Mouse (Mus musculus) limb, embryonic 14.5 days (tissue): ENCODE results near the gene Ilk. TPM values are rescaled to one million over a fixed set of nuclear protein-coding genes. Genes with fewer than 3 reads are reported as not detected.
"Not testable (repeated sequence)": the region's sequence is repeated elsewhere in the genome, so short reads cannot be mapped to it uniquely, and the experiment has no call there.

Experiments used
- ATAC-seq: fragments of 200-750 bp; cut with Nextera tagmentation; 2 replicates; pipeline ENCODE4 v1.8.0; 2017; ENCODE audit warnings: low read depth, moderate number of reproducible peaks, moderate TSS enrichment; ENCODE audit not compliant: low FRiP score
- DNase-seq: peaks from one replicate; pipeline ENCODE4 v3.0.0-alpha.2; 2015; ENCODE audit warnings: low spot score
- H3K27ac ChIP-seq: fragments of 300-500 bp; sonication (generic); replicated peaks from 2 replicates; pipeline ENCODE4 v1.5.1; 2014; ENCODE audit warnings: low read depth, mild to moderate bottlenecking, low read length, moderate library complexity, mixed read lengths
- H3K27me3 ChIP-seq: fragments of 300-500 bp; sonication (generic); 2 replicates; pipeline ENCODE4 v1.6.1; 2014; ENCODE audit warnings: low read length, mixed read lengths; ENCODE audit not compliant: control insufficient read depth, insufficient read depth
- H3K36me3 ChIP-seq: fragments of 300-500 bp; sonication (generic); 2 replicates; pipeline ENCODE4 v1.6.1; 2014; ENCODE audit warnings: mild to moderate bottlenecking, low read length, moderate library complexity, mixed read lengths; ENCODE audit not compliant: control insufficient read depth, insufficient read depth
- H3K4me1 ChIP-seq: fragments of 300-500 bp; sonication (generic); 2 replicates; pipeline ENCODE4 v1.6.1; 2014; ENCODE audit warnings: antibody characterized with exemption, low read length, mixed read lengths; ENCODE audit not compliant: control insufficient read depth, insufficient read depth
- H3K4me2 ChIP-seq: fragments of 300-500 bp; sonication (generic); replicated peaks from 2 replicates; pipeline ENCODE4 v1.6.1; 2014; ENCODE audit warnings: low read depth, mild to moderate bottlenecking, low read length, moderate library complexity; ENCODE audit not compliant: severe bottlenecking
- H3K4me3 ChIP-seq: fragments of 300-500 bp; sonication (generic); replicated peaks from 2 replicates; pipeline ENCODE4 v1.5.1; 2014; ENCODE audit warnings: low read length
- H3K9ac ChIP-seq: fragments of 300-500 bp; sonication (generic); 2 replicates; pipeline ENCODE4 v1.6.1; 2014; ENCODE audit warnings: mild to moderate bottlenecking, low read depth, low read length, moderate library complexity; ENCODE audit not compliant: severe bottlenecking
- H3K9me3 ChIP-seq: fragments of 300-500 bp; sonication (generic); 2 replicates; pipeline ENCODE4 v1.6.1; 2016; ENCODE audit warnings: low read length; ENCODE audit not compliant: control insufficient read depth
- POLR2A ChIP-seq: fragments of 200-500 bp; IDR thresholded peaks from 2 replicates; pipeline ENCODE4 v1.8.0; 2012; ENCODE audit warnings: inconsistent platforms, mild to moderate bottlenecking, moderate library complexity, borderline replicate concordance; ENCODE audit not compliant: insufficient read depth, insufficient read length; ENCODE audit errors: extremely low read depth
- WGBS: fragments of 180-500 bp; shearing (Covaris S2); extraction: QIAGEN DNeasy Blood & Tissue Kit; methylation state at CpG from one replicate; pipeline ENCODE4 v1.1.7; 2014; 5-methylcytosine and 5-hydroxymethylcytosine counted together
- polyA plus RNA-seq, 2 experiments: library from polyadenylated mRNA; depleted of rRNA in 1 of 2; stranded (reverse) in 1 of 2; unstranded in 1 of 2; fragments of >200 nt; fragmentation: Nextera tagmentation in 1 of 2; extraction: Ambion mirVana in 1 of 2; gene quantifications; 2 replicates each; pipeline versions ENCODE4 v1.2.1 to v1.2.3; 2012 to 2014

Gene Ilk
- polyA plus RNA-seq, 2 experiments = 333 to 358 TPM

DNA sequence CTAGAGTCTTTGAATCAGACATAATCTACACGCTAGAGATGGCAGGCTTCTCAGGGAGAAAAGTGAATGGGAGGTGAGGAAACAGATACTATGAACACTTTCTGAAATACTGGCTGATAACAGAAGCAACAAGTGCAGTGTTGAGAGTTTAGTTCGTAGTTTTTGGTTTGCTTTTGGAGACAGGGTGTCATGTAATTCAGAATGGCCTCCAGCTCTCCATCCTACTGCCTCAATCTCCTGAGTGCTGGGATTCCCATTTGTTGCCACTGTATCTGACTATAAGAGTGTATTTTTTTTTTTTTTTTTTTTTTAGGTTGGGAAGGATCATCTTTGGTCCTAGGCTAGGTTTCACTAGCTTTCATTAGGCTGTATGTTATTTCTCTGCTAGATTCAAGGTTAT, 1.9 kb downstream of the Ilk start:
- H3K4me2 ChIP-seq = peak overlapping the region; percentile 66
- peak overlapping the region; percentile 75 for H3K27ac ChIP-seq
- TF ChIP-seq POLR2A = no peak
- DNase-seq = no peak
- 76% methylated on average over 2 of the region's 2 CpGs for WGBS
- peaks cover 25% of the 10 kb centered on the region for H3K4me1 ChIP-seq
- 0 out of 2 replicates have a peak overlapping the region, but pooled peaks have one; percentile 89 for H3K9ac ChIP-seq
- peak overlapping the region; percentile 86 for H3K4me3 ChIP-seq
- peaks cover 50% of the 10 kb centered on the region for H3K36me3 ChIP-seq
- no peak for ATAC-seq
- H3K27me3 ChIP-seq = no peaks in the 10 kb centered on the region
- H3K9me3 ChIP-seq = no peaks in the 10 kb centered on the region

DNA sequence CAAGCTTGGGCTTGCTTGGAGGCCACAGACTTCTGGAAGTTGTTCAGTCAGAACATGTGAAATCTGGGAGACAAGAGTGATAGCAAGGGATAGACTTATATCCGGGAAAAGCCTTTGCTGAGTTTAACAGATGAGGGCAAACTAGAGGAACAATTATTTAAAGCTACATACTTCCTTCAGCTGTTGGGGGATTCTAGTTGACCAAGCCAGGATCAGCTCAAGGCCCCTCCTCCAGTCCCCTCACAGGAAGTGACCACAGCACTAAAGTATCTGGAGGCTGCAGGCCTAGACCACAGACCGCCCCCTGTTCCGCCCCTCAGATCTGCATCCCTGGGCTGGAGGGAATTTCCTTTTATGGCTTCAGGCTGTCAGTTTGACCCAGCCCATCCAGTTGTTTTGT, 2.6 kb downstream of the Ilk start:
- Histone ChIP-seq H3K4me3 (0 out of 2 replicates have a peak overlapping the region, but pooled peaks have one; percentile 86), H3K36me3 (peaks cover 43% of the 10 kb centered on the region), H3K4me1 (peaks cover 25% of the 10 kb centered on the region), H3K9ac (peak overlapping the region; percentile 29; the same call in 1 of the 2 replicates), H3K27me3 (no peaks in the 10 kb centered on the region), H3K4me2 (peak overlapping the region; percentile 66), H3K9me3 (no peaks in the 10 kb centered on the region), H3K27ac (peak overlapping the region; percentile 75)
- no peak for TF ChIP-seq POLR2A
- ATAC-seq = peak; percentile 69
- peak; percentile 84 for DNase-seq
- WGBS = 16% methylated on average over 3 of the region's 3 CpGs

DNA sequence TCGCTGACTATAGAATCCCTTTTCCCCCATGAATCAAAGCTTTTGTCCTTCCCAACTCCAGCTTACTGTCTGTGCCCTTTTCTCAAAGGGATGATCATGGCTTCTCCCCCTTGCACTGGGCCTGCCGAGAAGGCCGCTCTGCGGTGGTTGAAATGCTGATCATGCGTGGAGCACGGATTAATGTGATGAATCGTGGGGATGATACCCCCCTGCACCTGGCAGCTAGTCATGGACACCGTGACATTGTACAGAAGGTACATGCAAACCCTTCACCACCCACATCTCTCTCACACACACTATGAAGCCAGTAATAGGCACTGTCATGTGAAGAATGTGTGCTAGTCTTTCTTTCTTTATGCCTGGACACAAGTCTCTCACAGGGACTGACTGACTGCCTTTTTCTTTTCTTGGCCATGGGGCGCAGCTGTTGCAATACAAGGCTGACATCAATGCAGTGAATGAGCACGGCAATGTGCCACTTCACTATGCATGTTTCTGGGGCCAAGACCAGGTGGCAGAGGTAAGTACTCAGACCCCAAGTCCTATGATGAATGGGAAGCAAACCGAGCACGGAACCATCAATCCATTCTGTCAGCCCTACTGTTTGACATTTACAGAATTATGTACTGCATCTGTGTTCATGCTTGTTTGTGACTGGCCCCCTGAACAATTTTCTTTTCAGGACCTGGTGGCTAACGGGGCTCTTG, 3.9 kb downstream of the Ilk start:
- H3K4me3 ChIP-seq = no peak overlapping the region
- no peaks in the 10 kb centered on the region for H3K9me3 ChIP-seq
- 92% methylated on average over 13 of the region's 13 CpGs for WGBS
- TF ChIP-seq POLR2A = no peak
- H3K27ac ChIP-seq = no peak overlapping the region
- peaks cover 18% of the 10 kb centered on the region for H3K4me1 ChIP-seq
- no peak overlapping the region for H3K4me2 ChIP-seq
- ATAC-seq (no peak), DNase-seq (no peak)
- no peak overlapping the region for H3K9ac ChIP-seq
- no peaks in the 10 kb centered on the region for H3K27me3 ChIP-seq
- H3K36me3 ChIP-seq = peaks cover 34% of the 10 kb centered on the region

DNA sequence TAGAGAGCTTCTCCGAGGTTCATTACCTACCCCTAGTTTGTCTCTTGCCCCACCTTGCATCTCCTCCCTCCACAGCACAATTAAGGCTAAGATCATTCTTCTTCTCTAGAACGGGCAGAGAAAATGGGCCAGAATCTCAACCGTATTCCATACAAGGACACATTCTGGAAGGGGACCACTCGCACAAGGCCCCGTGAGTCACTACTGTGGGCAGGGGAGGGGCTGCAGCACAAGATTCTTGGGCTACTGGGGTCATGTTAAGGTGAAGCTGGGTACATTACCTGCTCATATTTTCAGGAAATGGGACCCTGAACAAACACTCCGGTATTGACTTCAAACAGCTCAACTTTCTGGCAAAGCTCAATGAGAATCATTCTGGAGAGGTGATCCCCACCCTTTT, 4.5 kb downstream of the Ilk start:
- 81% methylated on average over 6 of the region's 6 CpGs for WGBS
- TF ChIP-seq POLR2A = no peak
- H3K4me3 ChIP-seq = no peak overlapping the region
- peaks cover 18% of the 10 kb centered on the region for H3K4me1 ChIP-seq
- H3K4me2 ChIP-seq = no peak overlapping the region
- H3K27ac ChIP-seq = no peak overlapping the region
- peaks cover 34% of the 10 kb centered on the region for H3K36me3 ChIP-seq
- no peak overlapping the region for H3K9ac ChIP-seq
- DNase-seq (no peak), ATAC-seq (no peak)
- no peaks in the 10 kb centered on the region for H3K9me3 ChIP-seq
- H3K27me3 ChIP-seq = no peaks in the 10 kb centered on the region

DNA sequence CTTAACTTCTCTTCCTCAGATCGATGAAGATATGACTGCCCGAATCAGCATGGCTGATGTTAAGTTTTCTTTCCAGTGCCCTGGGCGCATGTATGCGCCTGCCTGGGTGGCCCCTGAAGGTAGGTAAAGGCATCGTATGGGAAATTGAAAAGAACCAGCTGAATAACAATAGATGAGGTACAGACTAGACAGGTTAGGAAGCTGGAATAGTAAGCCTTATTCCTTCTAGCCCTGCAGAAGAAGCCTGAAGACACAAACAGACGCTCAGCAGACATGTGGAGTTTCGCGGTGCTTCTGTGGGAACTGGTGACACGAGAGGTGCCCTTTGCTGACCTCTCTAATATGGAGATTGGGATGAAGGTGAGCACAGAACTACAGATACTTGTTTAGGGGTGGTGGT, 5.6 kb downstream of the Ilk start:
- Histone ChIP-seq H3K27ac (no peak overlapping the region), H3K4me3 (no peak overlapping the region)
- 93% methylated on average over 9 of the region's 9 CpGs for whole genome bisulfite sequencing

DNA sequence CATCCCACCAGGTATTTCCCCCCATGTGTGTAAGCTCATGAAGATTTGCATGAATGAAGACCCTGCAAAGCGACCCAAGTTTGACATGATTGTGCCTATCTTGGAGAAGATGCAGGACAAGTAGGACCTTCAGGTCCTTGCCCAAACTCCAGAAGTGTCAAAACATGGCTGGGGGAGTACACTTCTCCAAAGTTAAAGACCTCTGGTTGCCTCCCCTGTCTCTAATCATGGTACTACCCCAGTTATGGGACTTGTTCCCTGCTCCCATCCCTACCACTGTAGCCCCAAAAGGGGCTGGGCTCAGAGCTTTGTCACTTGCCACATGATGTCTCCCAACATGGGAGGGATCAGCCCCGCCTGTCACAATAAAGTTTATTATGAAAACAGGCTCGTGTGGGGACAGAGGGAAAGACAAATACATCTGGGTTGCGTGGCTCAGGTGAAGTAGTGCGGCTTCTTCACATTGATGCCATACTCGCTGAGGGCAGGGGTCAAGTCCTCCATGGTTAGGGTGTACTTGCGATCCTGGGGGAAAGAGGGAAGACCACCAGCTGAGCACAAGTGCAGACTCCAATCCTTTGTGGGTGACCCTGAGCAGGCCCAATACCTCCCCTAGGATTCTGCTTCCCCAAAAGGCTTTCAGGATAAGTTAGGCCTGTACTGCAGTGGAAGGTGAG, 6.3 kb downstream of the Ilk start:
- H3K27ac ChIP-seq, H3K4me2 ChIP-seq, DNase-seq, ATAC-seq, H3K9ac ChIP-seq, H3K9me3 ChIP-seq, H3K4me3 ChIP-seq, H3K27me3 ChIP-seq: not testable (repeated sequence)
- 80% methylated on average over 7 of the region's 7 CpGs for WGBS
- peaks cover 14% of the 10 kb centered on the region for H3K4me1 ChIP-seq
- peaks cover 42% of the 10 kb centered on the region for H3K36me3 ChIP-seq

More for the DNA sequence above, 5.6 kb downstream of the Ilk start:
- TF ChIP-seq POLR2A = no peak
- no peak for ATAC-seq
- H3K4me2 ChIP-seq = no peak overlapping the region
- H3K9ac ChIP-seq = no peak overlapping the region
- DNase-seq = no peak
- no peaks in the 10 kb centered on the region for H3K9me3 ChIP-seq
- H3K36me3 ChIP-seq = peaks cover 41% of the 10 kb centered on the region
- H3K4me1 ChIP-seq = peaks cover 18% of the 10 kb centered on the region
- H3K27me3 ChIP-seq = no peaks in the 10 kb centered on the region

DNA sequence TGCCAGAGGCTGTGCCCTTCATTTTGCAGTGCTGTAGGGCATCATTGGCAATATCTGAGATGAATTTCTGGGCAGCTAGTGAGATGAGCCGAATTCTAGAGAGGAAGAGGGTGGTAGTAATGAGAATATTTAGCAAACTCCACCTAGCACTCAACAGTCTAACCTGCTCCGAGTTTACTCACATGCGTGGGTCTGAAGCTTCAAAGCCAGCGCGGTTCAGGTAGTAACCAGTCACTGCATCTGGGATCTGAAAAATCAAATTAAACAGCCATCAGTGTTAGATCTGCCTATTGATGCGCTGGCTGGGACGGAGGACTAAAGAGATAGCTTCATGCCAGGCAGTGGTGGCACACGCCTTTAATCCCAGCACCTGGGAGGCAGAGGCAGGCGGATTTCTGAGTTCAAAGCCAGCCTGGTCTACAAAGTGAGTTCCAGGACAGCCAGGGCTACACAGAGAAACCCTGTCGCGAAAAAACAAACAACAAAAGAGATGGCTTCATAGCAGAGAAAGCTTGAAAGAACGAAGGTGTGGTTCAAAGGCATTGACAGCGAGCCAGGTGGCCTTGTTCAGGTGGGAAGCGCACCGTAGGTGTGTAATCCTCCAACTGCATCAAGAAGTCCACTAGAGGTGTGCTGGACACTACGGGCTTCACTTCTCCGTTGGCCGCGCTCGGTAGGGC, 7.0 kb downstream of the Ilk start:
- not testable (repeated sequence) for H3K27ac ChIP-seq, DNase-seq, H3K4me1 ChIP-seq, H3K27me3 ChIP-seq, H3K9me3 ChIP-seq, ATAC-seq
- H3K4me2 ChIP-seq = peak overlapping the region; percentile 76
- peak overlapping the region; percentile 87 for H3K9ac ChIP-seq
- peaks cover 42% of the 10 kb centered on the region for H3K36me3 ChIP-seq
- H3K4me3 ChIP-seq = peak overlapping the region; percentile 88
- 38% methylated on average over 17 of the region's 20 CpGs for WGBS
